Mouse (Mus musculus) liver, postnatal 0 days (tissue): Measurements from ENCODE around the gene Esyt1.

Experiments
- CTCF ChIP-seq: sonication (generic); IDR thresholded peaks from 2 replicates; pipeline ENCODE4 v1.5.1; 2016; ENCODE audit warnings: antibody characterized with exemption, low read depth
- EP300 ChIP-seq: IDR thresholded peaks from 2 replicates; pipeline ENCODE4 v1.6.1; 2016; ENCODE audit warnings: antibody characterized with exemption, low read depth, mild to moderate bottlenecking

DNA sequence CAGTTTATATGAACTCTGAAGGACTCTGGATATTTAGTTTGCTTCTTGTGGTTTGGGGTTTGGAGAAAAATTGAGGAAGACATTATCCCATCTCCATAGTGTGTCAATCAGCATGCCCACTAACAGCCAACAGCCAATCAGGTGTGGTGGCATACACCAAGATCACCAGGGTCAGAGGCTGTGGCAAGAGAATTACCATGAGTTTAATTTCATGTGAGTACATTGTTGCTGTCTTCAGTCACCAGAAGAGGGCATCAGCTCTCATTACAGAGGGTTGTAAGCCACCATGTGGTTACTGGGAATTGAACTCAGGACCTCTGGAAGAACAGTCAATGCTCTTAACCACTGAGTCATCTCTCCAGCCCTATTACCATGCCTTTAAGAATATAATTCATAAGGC, 30.6 kb upstream of the Esyt1 start:
- TF ChIP-seq CTCF (peak; percentile 60), EP300 (no peak)
